Mouse (Mus musculus) heart, adult 2 months (tissue): Measurements from ENCODE around the gene Fancc. TPM values are rescaled to one million over a fixed set of nuclear protein-coding genes. Genes with fewer than 3 reads are reported as not detected.

Experiments
- DNase-seq, 2 experiments: peaks; one replicate each; pipeline ENCODE4 v3.0.0; 2021
- H3K27ac ChIP-seq: fragments of 200-600 bp; 2 replicates; pipeline ENCODE4 v1.8.1; 2022
- H3K27me3 ChIP-seq: fragments of 200-500 bp; 2 replicates; pipeline ENCODE4 v1.6.1; 2012; ENCODE audit warnings: mild to moderate bottlenecking, low read length, inconsistent platforms, mixed read lengths; ENCODE audit not compliant: control insufficient read depth, insufficient read depth
- H3K36me3 ChIP-seq: fragments of 200-500 bp; 2 replicates; pipeline ENCODE4 v1.6.1; 2012; ENCODE audit warnings: low read length, inconsistent platforms; ENCODE audit not compliant: control insufficient read depth, insufficient read depth
- H3K4me1 ChIP-seq: fragments of 200-500 bp; 2 replicates; pipeline ENCODE4 v1.6.1; 2011; ENCODE audit warnings: low read length; ENCODE audit not compliant: control insufficient read depth, insufficient read depth
- H3K4me3 ChIP-seq: fragments of 200-600 bp; 2 replicates; pipeline ENCODE4 v1.8.1; 2022
- H3K79me2 ChIP-seq: fragments of 200-500 bp; replicated peaks from 2 replicates; pipeline ENCODE4 v1.6.1; 2012; ENCODE audit warnings: mild to moderate bottlenecking, inconsistent platforms, low read length, moderate library complexity, mixed read lengths; ENCODE audit not compliant: control insufficient read depth, insufficient read depth
- H3K9ac ChIP-seq: fragments of 200-500 bp; 2 replicates; pipeline ENCODE4 v1.6.1; 2012; ENCODE audit warnings: low read depth, mild to moderate bottlenecking, control low read depth, inconsistent platforms, low read length, mixed read lengths
- CTCF ChIP-seq: fragments of 200-600 bp; IDR thresholded peaks from 2 replicates; pipeline ENCODE4 v1.8.1; 2022; ENCODE audit warnings: antibody characterized with exemption, mild to moderate bottlenecking, moderate library complexity
- EP300 ChIP-seq: fragments of 200-500 bp; IDR thresholded peaks from 2 replicates; pipeline ENCODE4 v1.6.1; 2011; ENCODE audit warnings: low read depth, low read length, control low read depth; ENCODE audit not compliant: insufficient read depth
- POLR2A ChIP-seq: fragments of 200-500 bp; IDR thresholded peaks from 2 replicates; pipeline ENCODE4 v1.6.1; 2011; ENCODE audit warnings: mild to moderate bottlenecking, low read depth, low read length, control low read depth; ENCODE audit not compliant: insufficient read depth
- WGBS: fragments of 180-500 bp; shearing (Covaris S2); methylation state at CpG from one replicate; pipeline ENCODE4 v1.1.7; 2018; 5-methylcytosine and 5-hydroxymethylcytosine counted together
- intact Hi-C: fragments of 180-260 bp; cut with DNase I; formaldehyde crosslinking; loops from one replicate; pipeline ENCODE4 v1.15.1; 2025
- polyA plus RNA-seq: library from polyadenylated mRNA; depleted of rRNA; stranded (reverse); fragments of >200 nt; gene quantifications from 2 replicates; pipeline ENCODE4 v1.2.3, GENCODE M21; 2012
- total RNA-seq, 2 experiments: library from RNA; stranded (reverse); gene quantifications; 2 replicates each; pipeline ENCODE4 v1.2.3; 2021

Fancc gene
- total and polyA plus RNA-seq, 3 experiments: 3.3 to 3.7 (median 3.6) TPM

DNA sequence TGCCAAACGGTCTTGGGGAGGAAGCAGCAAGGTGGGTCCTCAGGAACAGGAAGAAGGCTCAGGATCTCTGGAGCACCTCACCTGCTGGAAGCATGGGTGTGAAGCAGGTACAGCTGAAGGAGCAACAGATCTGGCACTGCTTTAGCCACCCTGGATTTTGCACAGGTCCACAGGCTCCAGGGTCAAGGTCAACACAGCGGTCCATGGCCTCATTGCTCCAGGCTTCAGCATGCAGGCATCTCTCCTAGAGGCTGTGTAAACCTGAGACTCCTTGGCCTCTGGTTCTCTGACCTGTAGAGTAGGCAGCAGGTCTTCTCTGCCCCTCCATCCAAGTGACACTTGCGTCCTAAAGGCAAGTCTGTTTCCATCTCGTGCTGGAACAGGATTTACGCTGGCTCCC, 198.1 kb downstream of the Fancc start:
- intact Hi-C loops: no loop called here
- H3K9ac ChIP-seq: no peak overlapping the region
- peaks cover 20% of the 10 kb centered on the region for H3K36me3 ChIP-seq
- no peak for DNase-seq
- peaks cover 3% of the 10 kb centered on the region; the same call in 1 of the 2 replicates for H3K79me2 ChIP-seq
- no peaks in the 10 kb centered on the region for H3K27me3 ChIP-seq
- no peak for TF ChIP-seq EP300
- no peak for TF ChIP-seq CTCF
- TF ChIP-seq POLR2A: no peak
- 78% methylated on average over 5 of the region's 5 CpGs for WGBS
- peaks cover 14% of the 10 kb centered on the region for H3K4me1 ChIP-seq
- no peak overlapping the region for H3K27ac ChIP-seq
- H3K4me3 ChIP-seq: no peak overlapping the region

DNA sequence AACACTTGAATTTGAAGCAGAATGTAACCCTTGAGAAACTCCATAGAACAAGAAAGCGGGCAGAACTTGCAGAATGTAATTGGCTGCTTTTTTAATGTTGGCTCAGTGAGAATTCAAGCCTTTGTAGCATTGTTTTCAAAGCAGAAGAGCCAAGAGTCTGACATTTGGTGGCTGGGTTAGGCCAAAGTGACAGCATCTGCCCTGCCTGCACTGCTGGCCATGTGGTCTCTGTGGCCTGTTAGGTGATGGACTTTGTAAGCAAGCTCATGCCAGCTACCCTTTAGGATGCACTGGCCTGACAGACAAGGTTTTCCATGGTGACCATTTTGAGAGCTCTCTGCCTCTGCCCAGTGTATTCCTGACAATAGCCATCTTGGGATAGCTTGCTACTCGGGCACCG, 199.1 kb downstream of the Fancc start:
- peaks cover 26% of the 10 kb centered on the region for H3K36me3 ChIP-seq
- no peak for TF ChIP-seq EP300
- no peak for TF ChIP-seq POLR2A
- no peak for TF ChIP-seq CTCF
- no peak overlapping the region for H3K4me3 ChIP-seq
- H3K79me2 ChIP-seq: peaks cover 3% of the 10 kb centered on the region; the same call in 1 of the 2 replicates
- H3K27ac ChIP-seq: no peak overlapping the region
- 94% methylated on average over 3 of the region's 3 CpGs for WGBS
- intact Hi-C loops: no loop called here
- no peaks in the 10 kb centered on the region for H3K27me3 ChIP-seq
- no peak overlapping the region for H3K9ac ChIP-seq
- H3K4me1 ChIP-seq: peaks cover 17% of the 10 kb centered on the region
- DNase-seq: no peak

- no peak overlapping the region for H3K9ac ChIP-seq
- TF ChIP-seq EP300 (no peak), CTCF (no peak), POLR2A (no peak)
- H3K4me1 ChIP-seq: peaks cover 21% of the 10 kb centered on the region
- H3K27ac ChIP-seq: no peak overlapping the region
- H3K79me2 ChIP-seq: peaks cover 3% of the 10 kb centered on the region; the same call in 1 of the 2 replicates
- DNase-seq: no peak
- no peak overlapping the region for H3K4me3 ChIP-seq
- no peaks in the 10 kb centered on the region for H3K27me3 ChIP-seq
- 74% methylated on average over 2 of the region's 2 CpGs for WGBS
- intact Hi-C loops: no loop called here
- H3K36me3 ChIP-seq: peaks cover 28% of the 10 kb centered on the region
Observed at GRCm38 (mm10) chr13:63297003-63297402, 200.1 kb downstream of the Fancc start.

GRCm38 (mm10) chr13:63296300-63296699, 200.8 kb downstream of the Fancc start:
- H3K4me1 ChIP-seq: peaks cover 20% of the 10 kb centered on the region
- WGBS: 74% methylated on average over 11 of the region's 11 CpGs
- no peak for TF ChIP-seq CTCF
- TF ChIP-seq POLR2A: no peak
- TF ChIP-seq EP300: no peak
- intact Hi-C loops: no loop called here
- no peak overlapping the region for H3K4me3 ChIP-seq
- H3K27ac ChIP-seq: no peak overlapping the region; the same call in 1 of the 2 replicates
- no peak overlapping the region for H3K9ac ChIP-seq
- peaks cover 29% of the 10 kb centered on the region for H3K36me3 ChIP-seq
- H3K27me3 ChIP-seq: no peaks in the 10 kb centered on the region
- H3K79me2 ChIP-seq: peaks cover 3% of the 10 kb centered on the region
- DNase-seq: no peak

GRCm38 (mm10) chr13:63294359-63295193, 202.5 kb downstream of the Fancc start:
- Histone ChIP-seq H3K36me3 (peaks cover 37% of the 10 kb centered on the region), H3K9ac (no peak overlapping the region), H3K27me3 (no peaks in the 10 kb centered on the region), H3K79me2 (peaks cover 8% of the 10 kb centered on the region), H3K4me3 (no peak overlapping the region), H3K27ac (peak overlapping the region; percentile 51), H3K4me1 (peaks cover 29% of the 10 kb centered on the region)
- TF ChIP-seq EP300 (peak; percentile 64; the same call in 1 of the 2 replicates), POLR2A (no peak), CTCF (no peak)
- WGBS: 19% methylated on average over 15 of the region's 15 CpGs
- intact Hi-C loops: loop anchor here (2.0 to 5.0 kb wide), 2 partner anchors 16 to 37 kb away; no protein-coding TSS in a partner anchor
- DNase-seq: peak in 1 of 2 experiments; percentile 63

DNA sequence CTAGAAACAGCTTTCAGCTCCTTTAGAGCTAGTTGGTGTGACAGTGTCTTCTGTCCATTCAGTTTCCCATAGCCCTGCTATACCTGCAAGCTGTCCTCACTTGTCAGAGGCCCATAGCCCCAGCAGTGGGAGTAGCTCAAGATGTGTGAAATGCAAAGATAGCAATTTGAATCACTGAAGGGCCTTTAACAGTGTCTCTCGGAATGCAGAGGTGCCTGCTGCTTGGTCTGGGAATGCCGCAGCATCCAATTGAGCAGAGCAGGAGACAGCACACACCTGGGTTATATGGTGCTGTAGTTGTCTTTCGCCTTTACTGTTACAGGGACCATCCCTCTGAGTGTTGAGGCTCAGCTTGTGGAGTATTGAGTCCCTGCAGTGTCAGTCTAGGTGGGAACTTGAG, 203.4 kb downstream of the Fancc start:
- 64% methylated on average over 3 of the region's 3 CpGs for WGBS
- peaks cover 10% of the 10 kb centered on the region for H3K79me2 ChIP-seq
- intact Hi-C loops: loop anchor here (2.0 to 5.0 kb wide), 2 partner anchors 15 to 36 kb away; no protein-coding TSS in a partner anchor
- DNase-seq: no peak
- H3K27ac ChIP-seq: peak overlapping the region; percentile 51
- no peaks in the 10 kb centered on the region for H3K27me3 ChIP-seq
- TF ChIP-seq EP300: no peak
- no peak for TF ChIP-seq CTCF
- no peak for TF ChIP-seq POLR2A
- H3K4me1 ChIP-seq: peaks cover 36% of the 10 kb centered on the region
- no peak overlapping the region for H3K9ac ChIP-seq
- peaks cover 45% of the 10 kb centered on the region for H3K36me3 ChIP-seq
- H3K4me3 ChIP-seq: no peak overlapping the region
